Mouse (Mus musculus): ENCODE data around the gene Gtf2ird1. TPM values are rescaled to one million over a fixed set of nuclear protein-coding genes. Genes with fewer than 3 reads are reported as not detected.

Gtf2ird1 gene
- total and polyA plus RNA-seq, 3 experiments = 12.8 to 39.0 (median 13.1) TPM

- dilution Hi-C loops (cut with MboI; ENCODE audit: extremely low pct_ligation_motif_present, extremely low pct_unique_long_range_greater_than_20kb, low sequenced_read_pairs) = no loop called here
- no peaks in the 10 kb centered on the region for H3K9me3 ChIP-seq (replicated peaks; ENCODE audit: low read length)
These were observed 83.4 kb downstream of the Gtf2ird1 start for GRCm38 (mm10) chr5:134372926-134373658.

GRCm38 (mm10) chr5:134371511-134372289, 84.8 kb downstream of the Gtf2ird1 start:
- Histone ChIP-seq H3K27ac (ENCODE audit: insufficient read depth, low read depth) (no peak overlapping the region), H3K79me2 (replicated peaks; ENCODE audit: control insufficient read depth, extremely low read depth, insufficient read depth, poor library complexity, severe bottlenecking) (no peaks in the 10 kb centered on the region), H3K27me3 (replicated peaks) (no peaks in the 10 kb centered on the region), H3K9me3 (replicated peaks; ENCODE audit: low read length) (no peaks in the 10 kb centered on the region), H3K9ac (ENCODE audit: insufficient read depth, low read depth) (no peak overlapping the region), H3K4me1 (ENCODE audit: control insufficient read depth in 1 of 2, insufficient read depth in 2 of 2) (peaks cover 11 to 46% of the 10 kb centered on the region in 2 experiments), H3K4me3 (replicated peaks in 1 of 3; ENCODE audit: low read depth in 2 of 3, low read length in 2 of 3, poor library complexity in 1 of 3) (no peak overlapping the region), H3K36me3 (replicated peaks in 1 of 2; ENCODE audit: control insufficient read depth in 1 of 2, insufficient read depth in 1 of 2, low read length in 1 of 2) (peaks cover 0 to 42% of the 10 kb centered on the region in 2 experiments), H3K4me2 (ENCODE audit: insufficient read depth, low read depth, poor library complexity, severe bottlenecking) (no peak overlapping the region)
- dilution Hi-C loops (cut with MboI; ENCODE audit: extremely low pct_ligation_motif_present, extremely low pct_unique_long_range_greater_than_20kb, low sequenced_read_pairs) = no loop called here
- no peak for DNase-seq (ENCODE audit: extremely low read depth)
- TF ChIP-seq ZNF384 (IDR thresholded peaks at IDR 0.05; ENCODE audit: low read depth, low read length) (no peak), RAD21 (IDR thresholded peaks at IDR 0.05; ENCODE audit: low read depth, low read length) (no peak), POLR2AphosphoS2 (IDR thresholded peaks at IDR 0.05; ENCODE audit: low read depth, low read length) (no peak), USF1 (IDR thresholded peaks at IDR 0.05; ENCODE audit: low read depth, low read length) (no peak), KAT2A (IDR thresholded peaks at IDR 0.05; ENCODE audit: insufficient replicate concordance, low read length) (no peak), PAX5 (IDR thresholded peaks at IDR 0.05; ENCODE audit: low read length) (no peak), MAFK (IDR thresholded peaks at IDR 0.05; ENCODE audit: insufficient replicate concordance, low read length) (no peak), ELF1 (IDR thresholded peaks at IDR 0.05; ENCODE audit: low read depth, low read length) (no peak), ETS1 (conservative IDR thresholded peaks at IDR 0.05; ENCODE audit: low read depth, low read length) (no peak)
- in situ Hi-C loops (cut with MboI; ENCODE audit: low pct_ligation_motif_present, low pct_unique_long_range_greater_than_20kb, low sequenced_read_pairs) = loop anchor here (5.0 to 25.0 kb wide), 2 partner anchors 96 to 241 kb away; partner anchors contain the start of gene Lat2

More at GRCm38 (mm10) chr5:134372926-134373658, 83.4 kb downstream of the Gtf2ird1 start:
- Histone ChIP-seq H3K9ac (ENCODE audit: insufficient read depth, low read depth) (no peak overlapping the region), H3K4me3 (replicated peaks in 1 of 3; ENCODE audit: low read depth in 2 of 3, low read length in 2 of 3, poor library complexity in 1 of 3) (no peak overlapping the region), H3K4me1 (ENCODE audit: control insufficient read depth in 1 of 2, insufficient read depth in 2 of 2) (peaks cover 11 to 46% of the 10 kb centered on the region in 2 experiments), H3K36me3 (replicated peaks in 1 of 2; ENCODE audit: control insufficient read depth in 1 of 2, insufficient read depth in 1 of 2, low read length in 1 of 2) (peaks cover 0 to 44% of the 10 kb centered on the region in 2 experiments), H3K27me3 (replicated peaks) (no peaks in the 10 kb centered on the region), H3K27ac (ENCODE audit: insufficient read depth, low read depth) (no peak overlapping the region), H3K4me2 (ENCODE audit: insufficient read depth, low read depth, poor library complexity, severe bottlenecking) (no peak overlapping the region), H3K79me2 (replicated peaks; ENCODE audit: control insufficient read depth, extremely low read depth, insufficient read depth, poor library complexity, severe bottlenecking) (no peaks in the 10 kb centered on the region)
- in situ Hi-C loops (cut with MboI; ENCODE audit: low pct_ligation_motif_present, low pct_unique_long_range_greater_than_20kb, low sequenced_read_pairs) = loop anchor here (5.0 to 25.0 kb wide), 2 partner anchors 94 to 239 kb away; partner anchors contain the start of gene Lat2
- no peak for DNase-seq (ENCODE audit: extremely low read depth)
- peak; percentile 34 for TF ChIP-seq RAD21 (IDR thresholded peaks at IDR 0.05; ENCODE audit: low read depth, low read length)
- peak in 1 of 2 experiments; percentile 47; a peak in 3 of 4 replicates for TF ChIP-seq CTCF (conservative IDR thresholded peaks at IDR 0.05 in 1 of 2, IDR thresholded peaks at IDR 0.05 in 1 of 2; ENCODE audit: low read depth in 2 of 2, low read length in 2 of 2)
- no peak for TF ChIP-seq MXI1 (IDR thresholded peaks at IDR 0.05; ENCODE audit: low read depth, low read length)
- TF ChIP-seq ZKSCAN1 (IDR thresholded peaks at IDR 0.05; ENCODE audit: borderline replicate concordance, low read depth, low read length) = no peak
- TF ChIP-seq USF1 (IDR thresholded peaks at IDR 0.05; ENCODE audit: low read depth, low read length) = no peak
- TF ChIP-seq SMC3 (IDR thresholded peaks at IDR 0.05; ENCODE audit: low read depth, low read length) = peak; percentile 22; the same call in 1 of the 2 replicates
- no peak for TF ChIP-seq MYC (IDR thresholded peaks at IDR 0.05; ENCODE audit: low read depth, low read length)
- no peak for TF ChIP-seq ZC3H11A (IDR thresholded peaks at IDR 0.05; ENCODE audit: low read depth, low read length)
- TF ChIP-seq JUND (conservative IDR thresholded peaks at IDR 0.05; ENCODE audit: low read depth, low read length) = no peak

Data from CH12.LX (cell line).